ENCODE assay signal across 19 mouse cellular contexts in genomic region chr4:5078723-5079122, GRCm38 (mm10).
DNase-seq lines count a peak whose midpoint lies in the region; ATAC-seq and TF ChIP-seq lines count a peak whose summit lies in the region.
"Had no signal": no experiment of that assay in that cellular context is flagged by ENCODE, and none has a peak within 500 bp of the region (broad histone marks: within the 10 kb centered on the region; RNA-seq: fewer than 3 reads in every experiment).

No protein-coding gene starts in this region.

- intact Hi-C loops in heart, postnatal 10 days (cut with DNase I), result no loop called here

- peak; percentile 16 for DNase-seq in limb, embryonic 11.5 days (ENCODE audit: low spot score)
- DNase-seq in limb, embryonic 10.5 days (ENCODE audit: low spot score), result no peak
- peak; percentile 37 for DNase-seq in lung, postnatal 0 days (ENCODE audit: low spot score)
- no peak for DNase-seq in lung, adult 2 months
- peak; percentile 8 for DNase-seq in brain, adult 2 months (ENCODE audit: low read depth, low spot score)
- no peak for DNase-seq in heart, postnatal 10 days
- no peak for DNase-seq in thymus, postnatal 0 days (ENCODE audit: low spot score)
- DNase-seq: adrenal gland, postnatal 36 days; cerebellum, adult 11 months; cerebellum, adult 8-10 months; cerebellum, postnatal 14 days; gastrocnemius, postnatal 10 days; heart, postnatal 36 days had no signal

- no peaks in the 10 kb centered on the region for H3K9me3 ChIP-seq in limb, embryonic 11.5 days (ENCODE audit: control insufficient read depth, low read length)
- no peaks in the 10 kb centered on the region for H3K9me3 ChIP-seq in limb, embryonic 10.5 days (replicated peaks)
- H3K9me3 ChIP-seq in lung, postnatal 0 days (ENCODE audit: low read length), result no peaks in the 10 kb centered on the region
- H3K9me3 ChIP-seq: embryonic facial prominence, embryonic 12.5 days; forebrain, embryonic 12.5 days; heart, embryonic 12.5 days had no signal

- WGBS in limb, embryonic 11.5 days, result 46% methylated on average over 3 of the region's 3 CpGs
- WGBS in limb, embryonic 10.5 days, result 49% methylated on average over 3 of the region's 3 CpGs
- WGBS in lung, postnatal 0 days, result 21% methylated on average over 3 of the region's 3 CpGs
- 20% methylated on average over 3 of the region's 3 CpGs for WGBS in lung, adult 2 months

- H3K27ac ChIP-seq in limb, embryonic 11.5 days (replicated peaks; ENCODE audit: low read depth, low read length), result no peak overlapping the region
- H3K27ac ChIP-seq in limb, embryonic 10.5 days, result no peak overlapping the region
- no peak overlapping the region for H3K27ac ChIP-seq in lung, postnatal 0 days (ENCODE audit: low read length)
- H3K27ac ChIP-seq: embryonic facial prominence, embryonic 12.5 days; forebrain, embryonic 12.5 days had no signal

- H3K4me3 ChIP-seq in limb, embryonic 11.5 days (ENCODE audit: low read depth, low read length), result no peak overlapping the region
- no peak overlapping the region for H3K4me3 ChIP-seq in limb, embryonic 10.5 days
- no peak overlapping the region for H3K4me3 ChIP-seq in lung, postnatal 0 days (ENCODE audit: low read depth, low read length)
- no peak overlapping the region for H3K4me3 ChIP-seq in lung, adult 2 months (replicated peaks; ENCODE audit: extremely low read depth, low read depth, low read length)
- H3K4me3 ChIP-seq: embryonic facial prominence, embryonic 12.5 days; forebrain, embryonic 12.5 days; heart, embryonic 12.5 days had no signal

- no peak overlapping the region for H3K4me2 ChIP-seq in limb, embryonic 11.5 days (ENCODE audit: low read depth, severe bottlenecking)
- no peak overlapping the region for H3K4me2 ChIP-seq in lung, postnatal 0 days (replicated peaks; ENCODE audit: low read depth, low read length)
- H3K4me2 ChIP-seq: embryonic facial prominence, embryonic 12.5 days; forebrain, embryonic 12.5 days; heart, embryonic 12.5 days had no signal

- TF ChIP-seq EP300 in lung, postnatal 0 days (IDR thresholded peaks at IDR 0.05), result no peak

- no peak overlapping the region for H3K9ac ChIP-seq in limb, embryonic 11.5 days (ENCODE audit: low read length)
- H3K9ac ChIP-seq in lung, postnatal 0 days (replicated peaks; ENCODE audit: low read depth), result no peak overlapping the region
- H3K9ac ChIP-seq: embryonic facial prominence, embryonic 12.5 days; forebrain, embryonic 12.5 days; heart, embryonic 12.5 days had no signal

- no peak for ATAC-seq in limb, embryonic 11.5 days (ENCODE audit: insufficient number of reproducible peaks, low FRiP score, low TSS enrichment, low read depth)
- ATAC-seq in lung, postnatal 0 days, result peak; percentile 25; the same call in 1 of the 2 replicates
- ATAC-seq: forebrain, embryonic 16.5 days; hindbrain, embryonic 16.5 days; inflammation-experienced regulatory T-cells, adult 6 months had no signal

- TF ChIP-seq CTCF in lung, postnatal 0 days (IDR thresholded peaks at IDR 0.05), result no peak
- no peak for TF ChIP-seq CTCF in lung, adult 2 months (IDR thresholded peaks at IDR 0.05; ENCODE audit: insufficient read depth, low read length)

- H3K36me3 ChIP-seq in limb, embryonic 11.5 days (ENCODE audit: control insufficient read depth, insufficient read depth, low read length), result no peaks in the 10 kb centered on the region
- H3K36me3 ChIP-seq in limb, embryonic 10.5 days, result no peaks in the 10 kb centered on the region
- no peaks in the 10 kb centered on the region for H3K36me3 ChIP-seq in lung, postnatal 0 days (ENCODE audit: insufficient read depth, low read length)
- H3K36me3 ChIP-seq: embryonic facial prominence, embryonic 12.5 days; forebrain, embryonic 12.5 days; heart, embryonic 12.5 days had no signal

- no peaks in the 10 kb centered on the region for H3K27me3 ChIP-seq in limb, embryonic 11.5 days (ENCODE audit: control insufficient read depth, insufficient read depth, low read length)
- H3K27me3 ChIP-seq in limb, embryonic 10.5 days (ENCODE audit: low read depth, poor library complexity, severe bottlenecking), result no peaks in the 10 kb centered on the region
- no peaks in the 10 kb centered on the region for H3K27me3 ChIP-seq in lung, postnatal 0 days (replicated peaks; ENCODE audit: insufficient read depth, low read length)
- H3K27me3 ChIP-seq: embryonic facial prominence, embryonic 12.5 days; forebrain, embryonic 12.5 days; heart, embryonic 12.5 days had no signal

- TF ChIP-seq POLR2A in lung, adult 2 months (IDR thresholded peaks at IDR 0.05; ENCODE audit: borderline replicate concordance, extremely low read depth, low read depth, low read length), result no peak

- no peaks in the 10 kb centered on the region for H3K4me1 ChIP-seq in limb, embryonic 11.5 days (ENCODE audit: control insufficient read depth, insufficient read depth, low read length)
- H3K4me1 ChIP-seq in limb, embryonic 10.5 days, result no peaks in the 10 kb centered on the region
- no peaks in the 10 kb centered on the region for H3K4me1 ChIP-seq in lung, postnatal 0 days (ENCODE audit: insufficient read depth, low read depth, low read length)
- no peaks in the 10 kb centered on the region for H3K4me1 ChIP-seq in lung, adult 2 months (ENCODE audit: control insufficient read depth, insufficient read depth, low read length)
- H3K4me1 ChIP-seq: embryonic facial prominence, embryonic 12.5 days; forebrain, embryonic 12.5 days; heart, embryonic 12.5 days had no signal

Comparison
In these comparisons a context has a peak if more than half of its experiments do, and no peak if none do; other contexts are left out.
1. DNase-seq: peak in limb, embryonic 11.5 days (single experiment), lung, postnatal 0 days (single experiment) and brain, adult 2 months (single experiment); none in limb, embryonic 10.5 days (single experiment), lung, adult 2 months (single experiment), heart, postnatal 10 days (0 of 2) and thymus, postnatal 0 days (single experiment).